Mouse (Mus musculus): ENCODE measurements at regions not wholly inside any gene's neighbourhood (a gene's known extent, or its start where the extent isn't known, plus 50 kb on each side); places are given as distances from the start of the nearest gene placed in this dataset.

DNA sequence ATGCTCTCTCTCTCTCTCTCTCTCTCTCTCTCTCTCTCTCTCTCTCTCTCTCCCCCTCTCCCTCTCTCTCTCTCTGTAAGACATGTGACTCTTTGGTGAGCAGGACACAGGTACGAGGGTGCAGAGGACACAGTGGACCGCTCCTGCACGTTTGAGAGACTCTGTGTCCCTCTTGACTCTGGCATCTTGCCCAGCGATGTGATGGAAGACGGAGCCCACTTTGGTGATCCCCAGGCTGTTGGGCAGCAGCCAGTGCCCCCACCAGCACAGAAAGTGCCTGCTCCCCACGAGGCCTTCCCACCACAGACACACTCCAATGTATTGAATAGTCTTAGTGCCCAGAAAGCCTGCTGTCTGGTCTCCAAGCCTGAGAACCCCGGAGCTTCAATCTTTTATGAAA is 136.4 kb upstream of the Zfp618 start:
- TF ChIP-seq POLR2A (IDR thresholded peaks at IDR 0.05; ENCODE audit: borderline replicate concordance, low read depth, low read length) (no peak), CTCF (IDR thresholded peaks at IDR 0.05; ENCODE audit: low read depth, low read length) (no peak)
- no peak overlapping the region for H3K27ac ChIP-seq (ENCODE audit: insufficient read depth, low read depth, low read length)
- H3K4me3 ChIP-seq (ENCODE audit: insufficient read depth, low read length) = no peak overlapping the region
- H3K4me1 ChIP-seq (ENCODE audit: control insufficient read depth, insufficient read depth, low read length) = no peaks in the 10 kb centered on the region

DNA sequence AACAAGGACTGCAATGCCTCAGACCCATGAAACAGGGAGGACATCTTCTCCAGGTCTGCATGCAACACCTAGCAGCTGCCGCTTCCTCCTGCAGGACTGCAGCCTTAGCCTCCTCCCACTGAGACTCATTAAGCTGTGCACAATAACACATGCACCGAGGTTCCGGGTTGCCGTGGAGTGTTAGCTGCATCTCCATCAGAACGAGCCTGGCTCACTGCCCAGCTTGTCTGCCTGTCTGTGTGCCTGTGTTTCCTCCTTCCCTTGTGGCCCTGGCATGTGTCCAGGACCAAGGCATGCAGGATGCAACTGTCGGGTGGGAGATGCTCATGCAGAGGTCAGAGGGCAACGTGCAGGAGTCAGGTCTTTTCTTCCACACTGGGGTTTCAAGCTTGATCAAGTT is 131.4 kb upstream of the Zfp618 start:
- Histone ChIP-seq H3K4me3 (ENCODE audit: insufficient read depth, low read length) (no peak overlapping the region), H3K4me1 (ENCODE audit: control insufficient read depth, insufficient read depth, low read length) (no peaks in the 10 kb centered on the region), H3K27ac (ENCODE audit: insufficient read depth, low read depth, low read length) (no peak overlapping the region)
- no peak for TF ChIP-seq CTCF (IDR thresholded peaks at IDR 0.05; ENCODE audit: low read depth, low read length)
- no peak for TF ChIP-seq POLR2A (IDR thresholded peaks at IDR 0.05; ENCODE audit: borderline replicate concordance, low read depth, low read length)

DNA sequence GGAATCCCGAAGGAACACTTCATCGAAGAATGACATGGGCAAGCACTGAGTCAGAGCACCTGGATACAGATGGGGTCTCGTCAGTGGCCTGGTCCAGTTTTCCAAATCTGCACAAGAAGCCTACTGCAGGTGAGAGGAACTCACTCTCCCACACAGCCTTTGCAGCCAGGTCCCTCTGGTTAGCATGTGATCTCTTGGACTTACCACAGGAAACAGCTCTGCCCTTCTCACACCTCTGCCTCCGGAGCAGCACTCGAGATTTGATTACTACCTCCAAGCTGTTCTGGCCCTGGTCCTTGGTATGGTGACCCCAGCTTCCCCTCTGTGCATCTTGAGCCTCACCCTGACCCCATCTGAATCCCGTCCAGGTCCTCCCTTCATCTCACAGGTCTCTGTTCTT is 128.5 kb upstream of the Zfp618 start:
- H3K4me1 ChIP-seq (ENCODE audit: control insufficient read depth, insufficient read depth, low read length) = no peaks in the 10 kb centered on the region
- H3K4me3 ChIP-seq (ENCODE audit: insufficient read depth, low read length) = no peak overlapping the region
- no peak overlapping the region for H3K27ac ChIP-seq (ENCODE audit: insufficient read depth, low read depth, low read length)
- TF ChIP-seq CTCF (IDR thresholded peaks at IDR 0.05; ENCODE audit: low read depth, low read length) (no peak), POLR2A (IDR thresholded peaks at IDR 0.05; ENCODE audit: borderline replicate concordance, low read depth, low read length) (no peak)

DNA sequence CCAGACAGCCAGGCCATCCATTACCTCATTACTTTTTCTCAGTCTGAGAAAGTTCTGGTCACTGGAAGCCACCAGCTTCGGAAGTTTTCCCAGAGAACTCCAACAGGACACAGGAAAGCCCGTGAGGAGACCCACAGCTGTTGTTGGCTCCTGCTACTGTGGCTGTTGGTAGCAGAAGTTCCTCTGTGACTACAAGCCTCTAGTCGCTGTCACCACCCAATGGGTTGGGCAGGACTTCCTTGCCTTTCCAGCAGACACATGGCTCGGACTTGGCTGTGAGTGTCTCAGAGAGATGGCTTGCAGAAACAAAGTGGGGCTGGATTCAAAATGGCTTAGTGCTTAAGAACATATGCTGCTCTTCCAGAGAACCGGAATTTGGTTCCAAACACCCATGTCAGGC is 114.8 kb upstream of the Zfp618 start:
- H3K4me3 ChIP-seq (ENCODE audit: insufficient read depth, low read length) = no peak overlapping the region
- H3K27ac ChIP-seq (ENCODE audit: insufficient read depth, low read depth, low read length) = no peak overlapping the region
- no peak for TF ChIP-seq CTCF (IDR thresholded peaks at IDR 0.05; ENCODE audit: low read depth, low read length)
- no peak for TF ChIP-seq POLR2A (IDR thresholded peaks at IDR 0.05; ENCODE audit: borderline replicate concordance, low read depth, low read length)
- peaks cover 5% of the 10 kb centered on the region; the same call in 1 of the 2 replicates for H3K4me1 ChIP-seq (ENCODE audit: control insufficient read depth, insufficient read depth, low read length)

DNA sequence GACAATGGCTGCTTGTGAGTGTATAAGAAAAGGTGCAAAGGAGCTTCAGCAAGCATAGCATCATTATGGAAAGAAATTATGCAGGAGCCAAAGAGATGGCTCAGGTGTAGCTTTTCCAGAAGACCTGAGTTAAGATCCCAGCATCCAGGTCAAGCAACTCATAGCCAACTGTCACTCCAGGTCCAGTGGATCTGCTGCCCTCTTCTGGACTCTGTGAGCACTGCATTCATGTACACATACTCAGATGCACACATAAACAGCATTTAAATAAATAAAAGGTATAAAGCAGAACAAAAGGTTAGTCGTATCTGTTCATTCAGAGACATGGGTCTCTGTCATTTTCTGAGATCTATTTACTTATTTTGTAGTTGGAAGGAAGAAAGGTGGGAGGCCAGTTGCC is 112.0 kb upstream of the Zfp618 start:
- Histone ChIP-seq H3K4me1 (ENCODE audit: control insufficient read depth, insufficient read depth, low read length) (no peaks in the 10 kb centered on the region), H3K27ac (ENCODE audit: insufficient read depth, low read depth, low read length) (no peak overlapping the region), H3K4me3 (ENCODE audit: insufficient read depth, low read length) (no peak overlapping the region)
- TF ChIP-seq POLR2A (IDR thresholded peaks at IDR 0.05; ENCODE audit: borderline replicate concordance, low read depth, low read length) (no peak), CTCF (IDR thresholded peaks at IDR 0.05; ENCODE audit: low read depth, low read length) (no peak)

DNA sequence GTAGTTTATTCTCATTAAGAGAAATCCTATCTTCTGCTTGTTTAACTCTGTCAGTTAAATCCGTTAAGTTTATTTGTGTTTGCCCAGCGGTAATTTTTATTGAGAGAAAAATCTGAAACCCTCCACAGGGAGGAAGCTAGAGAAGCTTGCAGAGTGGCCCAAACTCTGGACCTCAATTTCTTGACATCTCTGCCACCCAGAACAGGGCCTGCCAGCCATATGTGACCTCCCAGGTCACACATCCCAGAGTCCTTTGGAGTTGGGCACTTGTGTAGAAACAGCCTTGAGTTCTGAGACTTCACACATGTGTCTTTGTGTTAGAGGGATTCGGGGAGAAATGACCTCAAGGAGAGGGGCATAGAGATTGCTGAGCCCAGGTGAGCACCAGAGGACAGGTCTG is 109.0 kb upstream of the Zfp618 start:
- Histone ChIP-seq H3K27ac (ENCODE audit: insufficient read depth, low read depth, low read length) (no peak overlapping the region), H3K4me3 (ENCODE audit: insufficient read depth, low read length) (no peak overlapping the region), H3K4me1 (ENCODE audit: control insufficient read depth, insufficient read depth, low read length) (no peaks in the 10 kb centered on the region)
- TF ChIP-seq CTCF (IDR thresholded peaks at IDR 0.05; ENCODE audit: low read depth, low read length) (no peak), POLR2A (IDR thresholded peaks at IDR 0.05; ENCODE audit: borderline replicate concordance, low read depth, low read length) (no peak)

DNA sequence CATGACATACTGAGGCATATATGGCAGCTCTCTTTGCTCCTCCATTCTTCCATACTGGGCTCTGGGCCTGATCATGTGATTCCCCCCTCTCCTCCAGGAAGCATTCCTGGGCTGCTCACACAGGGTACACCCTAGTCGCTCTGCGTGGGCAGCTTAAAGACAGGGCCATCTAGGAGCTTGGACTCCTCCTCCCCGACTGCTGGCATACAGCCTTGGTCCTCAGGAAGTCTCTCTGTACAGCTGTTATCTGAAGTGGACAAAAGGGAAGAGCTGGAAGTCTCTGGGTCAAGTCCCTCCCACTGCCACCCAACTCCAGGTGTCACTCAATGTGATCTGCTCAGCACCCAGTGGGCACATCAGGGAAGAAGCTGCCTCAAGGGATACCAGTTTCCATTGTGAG is 102.6 kb upstream of the Zfp618 start:
- TF ChIP-seq POLR2A (IDR thresholded peaks at IDR 0.05; ENCODE audit: borderline replicate concordance, low read depth, low read length) = no peak
- no peak for TF ChIP-seq CTCF (IDR thresholded peaks at IDR 0.05; ENCODE audit: low read depth, low read length)
- no peaks in the 10 kb centered on the region for H3K4me1 ChIP-seq (ENCODE audit: control insufficient read depth, insufficient read depth, low read length)
- H3K27ac ChIP-seq (ENCODE audit: insufficient read depth, low read depth, low read length) = no peak overlapping the region
- H3K4me3 ChIP-seq (ENCODE audit: insufficient read depth, low read length) = no peak overlapping the region

DNA sequence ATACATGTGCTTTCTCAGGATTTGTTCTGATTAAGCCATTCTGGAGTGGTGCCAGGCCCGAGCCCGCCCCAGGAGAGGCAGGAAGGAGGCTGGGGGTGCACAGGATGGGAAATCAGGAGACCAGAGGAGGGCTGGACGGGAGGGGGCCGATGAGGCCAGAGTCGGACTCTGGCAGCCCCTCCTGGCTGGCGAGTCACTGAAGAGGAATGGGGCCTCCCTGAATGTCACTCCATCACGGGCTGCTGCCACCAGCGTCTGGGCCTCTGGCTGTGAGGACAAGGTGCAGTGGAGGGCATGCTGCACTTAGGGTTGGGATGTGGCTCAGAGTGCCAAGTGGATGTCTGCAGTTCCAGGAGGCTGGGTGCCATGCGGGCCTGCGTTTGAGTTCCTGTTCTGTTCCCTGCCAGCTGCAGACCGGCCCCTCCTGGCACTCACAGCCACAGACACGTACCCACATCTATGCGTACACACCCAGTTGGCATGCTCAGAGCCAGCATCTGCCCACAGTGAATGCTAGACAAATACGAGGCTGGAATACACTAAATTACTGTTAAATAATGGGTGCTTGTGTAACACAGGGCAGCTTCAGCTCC is 94.9 kb upstream of the Zfp618 start:
- H3K4me3 ChIP-seq (ENCODE audit: insufficient read depth, low read length) = no peak overlapping the region
- H3K4me1 ChIP-seq (ENCODE audit: control insufficient read depth, insufficient read depth, low read length) = no peaks in the 10 kb centered on the region
- H3K27ac ChIP-seq (ENCODE audit: insufficient read depth, low read depth, low read length) = no peak overlapping the region
- no peak for TF ChIP-seq CTCF (IDR thresholded peaks at IDR 0.05; ENCODE audit: low read depth, low read length)
- TF ChIP-seq POLR2A (IDR thresholded peaks at IDR 0.05; ENCODE audit: borderline replicate concordance, low read depth, low read length) = no peak

DNA sequence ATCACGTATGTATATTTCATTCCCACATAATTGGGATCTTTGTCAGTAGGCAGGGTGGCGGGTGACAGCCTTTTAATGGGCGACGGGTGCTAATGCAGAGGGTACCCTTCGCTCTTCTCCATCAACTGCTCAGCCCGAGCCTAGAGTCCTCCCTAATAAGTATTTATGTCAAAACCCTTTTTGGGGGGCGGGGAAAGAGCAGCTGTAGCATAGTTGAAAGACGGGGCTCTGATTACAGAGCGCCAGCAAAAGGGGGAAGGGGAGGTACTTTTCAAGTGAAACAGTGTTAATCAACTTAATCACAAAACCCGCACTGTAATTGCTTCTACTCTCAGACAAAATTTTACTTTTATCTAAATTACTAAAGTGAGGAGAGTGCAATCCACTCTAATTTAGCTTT is 92.8 kb upstream of the Zfp618 start:
- Histone ChIP-seq H3K4me1 (ENCODE audit: control insufficient read depth, insufficient read depth, low read length) (no peaks in the 10 kb centered on the region), H3K4me3 (ENCODE audit: insufficient read depth, low read length) (no peak overlapping the region), H3K27ac (ENCODE audit: insufficient read depth, low read depth, low read length) (no peak overlapping the region)
- no peak for TF ChIP-seq CTCF (IDR thresholded peaks at IDR 0.05; ENCODE audit: low read depth, low read length)
- TF ChIP-seq POLR2A (IDR thresholded peaks at IDR 0.05; ENCODE audit: borderline replicate concordance, low read depth, low read length) = no peak

DNA sequence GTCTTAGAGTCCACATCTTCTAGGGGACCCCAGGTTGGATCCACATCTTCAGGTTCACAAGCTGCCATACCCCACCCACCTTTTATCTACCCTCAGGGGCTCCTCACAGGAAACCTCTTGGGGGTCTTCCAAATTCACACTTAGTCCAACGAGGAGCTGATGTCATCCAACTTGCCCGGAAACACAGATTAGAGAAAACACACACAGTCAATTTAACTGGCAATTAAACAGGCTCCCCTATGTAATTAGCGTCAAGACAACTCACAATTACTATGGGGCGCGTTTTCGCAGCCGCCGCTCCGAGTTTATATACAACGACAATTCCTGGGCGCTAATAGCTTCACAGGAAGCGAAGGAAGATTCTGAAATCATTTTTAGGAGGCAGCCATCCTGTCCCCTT is 91.4 kb upstream of the Zfp618 start:
- TF ChIP-seq CTCF (IDR thresholded peaks at IDR 0.05; ENCODE audit: low read depth, low read length) = no peak
- Histone ChIP-seq H3K4me3 (ENCODE audit: insufficient read depth, low read length) (no peak overlapping the region), H3K4me1 (ENCODE audit: control insufficient read depth, insufficient read depth, low read length) (no peaks in the 10 kb centered on the region), H3K27ac (ENCODE audit: insufficient read depth, low read depth, low read length) (no peak overlapping the region)

DNA sequence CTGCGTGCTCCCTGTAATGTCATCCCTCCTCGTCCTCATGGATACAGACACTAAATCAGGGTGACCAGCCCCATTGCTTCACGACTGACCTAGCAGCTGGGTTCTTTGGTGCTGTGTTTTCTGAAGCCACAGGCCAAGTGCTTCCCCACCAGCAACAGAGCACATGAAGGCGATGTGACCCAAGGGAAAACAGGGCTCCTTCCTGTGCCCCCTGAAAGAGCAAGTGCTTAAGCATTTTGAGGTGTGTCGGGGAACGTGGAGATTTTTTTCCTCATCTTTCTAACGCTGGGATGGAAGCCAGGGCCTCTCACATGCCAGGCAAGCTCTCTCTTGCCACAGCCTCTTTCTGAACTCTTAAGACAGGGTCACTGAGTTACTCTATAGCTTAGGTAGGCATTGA is 87.3 kb upstream of the Zfp618 start:
- no peak overlapping the region for H3K27ac ChIP-seq (ENCODE audit: insufficient read depth, low read depth, low read length)
- no peak for TF ChIP-seq POLR2A (IDR thresholded peaks at IDR 0.05; ENCODE audit: borderline replicate concordance, low read depth, low read length)
- no peak for TF ChIP-seq CTCF (IDR thresholded peaks at IDR 0.05; ENCODE audit: low read depth, low read length)

More for the DNA sequence above, 87.3 kb upstream of the Zfp618 start:
- Histone ChIP-seq H3K4me3 (ENCODE audit: insufficient read depth, low read length) (no peak overlapping the region), H3K4me1 (ENCODE audit: control insufficient read depth, insufficient read depth, low read length) (no peaks in the 10 kb centered on the region)

All from bone marrow macrophage, adult 2 months (primary cell).